Comparison of ENCODE assay signal across 14 mouse cellular contexts in genomic region chr7:127815116-127815665, GRCm38 (mm10). TPM values are rescaled to one million over a fixed set of nuclear protein-coding genes. Genes with fewer than 3 reads are reported as not detected.
DNase-seq lines count a peak whose midpoint lies in the region; ATAC-seq and TF ChIP-seq lines count a peak whose summit lies in the region.
"Had no signal": no experiment of that assay in that cellular context is flagged by ENCODE, and none has a peak within 500 bp of the region (broad histone marks: within the 10 kb centered on the region; RNA-seq: fewer than 3 reads in every experiment).

No protein-coding gene starts in this region.

- DNase-seq in cerebellum, adult 2 months: no peak
- no peak for DNase-seq in cerebellum, postnatal 14 days
- DNase-seq in heart, postnatal 14 days: no peak
- no peak for DNase-seq in left cerebral cortex, adult 2 months (ENCODE audit: extremely low spot score in 1 of 2, low spot score in 2 of 2)
- DNase-seq in left cerebral cortex, postnatal 25 days (ENCODE audit: low spot score in 2 of 2): no peak
- DNase-seq in ovary, postnatal 10 days (ENCODE audit: low spot score): no peak

- peaks cover 58% of the 10 kb centered on the region for H3K4me1 ChIP-seq in cerebellum, adult 2 months (ENCODE audit: control insufficient read depth, insufficient read depth, low read length)
- H3K4me1 ChIP-seq in heart, embryonic 11.5 days (ENCODE audit: control insufficient read depth, insufficient read depth, low read length): no peaks in the 10 kb centered on the region
- H3K4me1 ChIP-seq in liver, embryonic 12.5 days: peaks cover 23% of the 10 kb centered on the region

- no peak for ATAC-seq in heart, embryonic 11.5 days (replicated peaks; ENCODE audit: insufficient number of reproducible peaks, low FRiP score, low TSS enrichment)
- no peak for ATAC-seq in liver, embryonic 12.5 days

- no peak overlapping the region for H3K4me3 ChIP-seq in cerebellum, adult 2 months (replicated peaks; ENCODE audit: insufficient read depth, low read depth, low read length)
- H3K4me3 ChIP-seq in heart, embryonic 11.5 days (ENCODE audit: low read depth, low read length): no peak overlapping the region
- H3K4me3 ChIP-seq in left cerebral cortex, adult 2 months: no peak overlapping the region
- H3K4me3 ChIP-seq in liver, embryonic 12.5 days: no peak overlapping the region
- H3K4me3 ChIP-seq: limb, embryonic 15.5 days; neural tube, embryonic 15.5 days had no signal

- H3K27me3 ChIP-seq in cerebellum, adult 2 months (ENCODE audit: control insufficient read depth, insufficient read depth, low read length): no peaks in the 10 kb centered on the region
- H3K27me3 ChIP-seq in heart, embryonic 11.5 days (ENCODE audit: control insufficient read depth, insufficient read depth, low read length): no peaks in the 10 kb centered on the region
- H3K27me3 ChIP-seq in liver, embryonic 12.5 days (replicated peaks): no peaks in the 10 kb centered on the region
- H3K27me3 ChIP-seq: limb, embryonic 15.5 days; neural tube, embryonic 15.5 days had no signal

- 0 out of 2 replicates have a peak overlapping the region, but pooled peaks have one; percentile 34 for H3K9ac ChIP-seq in heart, embryonic 11.5 days (ENCODE audit: low read depth, low read length)
- no peak overlapping the region; the same call in 1 of the 2 replicates for H3K9ac ChIP-seq in liver, embryonic 12.5 days
- H3K9ac ChIP-seq: limb, embryonic 15.5 days; neural tube, embryonic 15.5 days had no signal

- intact Hi-C loops in heart, postnatal 14 days (cut with DNase I): no loop called here
- intact Hi-C loops in left cerebral cortex, adult 2 months (cut with DNase I): no loop called here
- intact Hi-C loops in left cerebral cortex, postnatal 25 days (cut with DNase I): no loop called here

- TF ChIP-seq CTCF in cerebellum, adult 2 months (IDR thresholded peaks at IDR 0.05; ENCODE audit: borderline replicate concordance, insufficient read depth, low read depth, low read length): no peak
- no peak for TF ChIP-seq CTCF in left cerebral cortex, adult 2 months (IDR thresholded peaks at IDR 0.05)

- 60% methylated on average over 15 of the region's 15 CpGs for whole genome bisulfite sequencing in cerebellum, adult 2 months
- WGBS in heart, embryonic 11.5 days (ENCODE audit: insufficient replicate concordance): 87% methylated on average over 15 of the region's 15 CpGs
- WGBS in liver, embryonic 12.5 days (ENCODE audit: insufficient replicate concordance): 81% methylated on average over 15 of the region's 15 CpGs

- H3K4me2 ChIP-seq in heart, embryonic 11.5 days: no peak overlapping the region
- H3K4me2 ChIP-seq in liver, embryonic 12.5 days: no peak overlapping the region
- H3K4me2 ChIP-seq: limb, embryonic 15.5 days; neural tube, embryonic 15.5 days had no signal

- no peak for TF ChIP-seq POLR2A in cerebellum, adult 2 months (IDR thresholded peaks at IDR 0.05; ENCODE audit: borderline replicate concordance, insufficient read depth, low read length)

- peak overlapping the region; percentile 90 for H3K27ac ChIP-seq in cerebellum, adult 2 months (ENCODE audit: insufficient read depth, low read length)
- H3K27ac ChIP-seq in heart, embryonic 11.5 days (ENCODE audit: low read depth, low read length): no peak overlapping the region
- H3K27ac ChIP-seq in left cerebral cortex, adult 2 months: peak overlapping the region; percentile 86
- H3K27ac ChIP-seq in liver, embryonic 12.5 days: peak overlapping the region; percentile 72
- H3K27ac ChIP-seq: hindbrain, postnatal 0 days; macrophage; neural tube, embryonic 15.5 days had no signal

- no peaks in the 10 kb centered on the region for H3K9me3 ChIP-seq in heart, embryonic 11.5 days (replicated peaks; ENCODE audit: control insufficient read depth, low read length)
- H3K9me3 ChIP-seq in liver, embryonic 12.5 days (replicated peaks): no peaks in the 10 kb centered on the region
- H3K9me3 ChIP-seq: limb, embryonic 15.5 days; neural tube, embryonic 15.5 days had no signal

- H3K36me3 ChIP-seq in heart, embryonic 11.5 days (ENCODE audit: control insufficient read depth, insufficient read depth, low read length): no peaks in the 10 kb centered on the region
- H3K36me3 ChIP-seq in liver, embryonic 12.5 days: no peaks in the 10 kb centered on the region

RNA-seq across cellular contexts. Expression of gene Stx4a, which starts 8.9 kb away (rescaled TPM):
- polyA plus RNA-seq in cerebellum, adult 2 months (2012; rRNA removed): 127 and 153 TPM in 2 replicates
- polyA plus RNA-seq in heart, embryonic 11.5 days (2014; fragmentation: Nextera tagmentation; extraction: Ambion mirVana): 20.5 and 22.8 TPM in 2 replicates
- total RNA-seq in heart, postnatal 14 days (2021): 10 to 100 TPM; 66.7 to 68.1 TPM
- total RNA-seq in left cerebral cortex, adult 2 months (2021): 10 to 100 TPM; 85.7 to 98.9 TPM
- total RNA-seq in left cerebral cortex, postnatal 25 days (2021): 10 to 100 TPM; 70.5 to 76.0 TPM
- 19.0 and 21.1 TPM in 2 replicates for polyA plus RNA-seq in liver, embryonic 12.5 days (2016; fragmentation: Nextera tagmentation; extraction: Ambion mirVana)

RNA-seq across cellular contexts. Expression of gene Stx1b, which starts 9.2 kb away (rescaled TPM):
- polyA plus RNA-seq in cerebellum, adult 2 months (2012; rRNA removed): 452 and 453 TPM in 2 replicates
- 1.4 and 1.8 TPM in 2 replicates for polyA plus RNA-seq in heart, embryonic 11.5 days (2014; fragmentation: Nextera tagmentation; extraction: Ambion mirVana)
- total RNA-seq in heart, postnatal 14 days (2021): under 1 TPM; 0.65 to 0.83 TPM
- total RNA-seq in left cerebral cortex, adult 2 months (2021): 100 to 1,000 TPM; 449 to 456 TPM
- 100 to 1,000 TPM; 437 to 445 TPM for total RNA-seq in left cerebral cortex, postnatal 25 days (2021)
- polyA plus RNA-seq in liver, embryonic 12.5 days (2016; fragmentation: Nextera tagmentation; extraction: Ambion mirVana): 0.20 and 0.56 TPM in 2 replicates

RNA-seq across cellular contexts. Expression of gene Hsd3b7, which starts 14.8 kb away (rescaled TPM):
- polyA plus RNA-seq in cerebellum, adult 2 months (2012; rRNA removed): 30.4 and 39.6 TPM in 2 replicates
- 18.1 and 23.5 TPM in 2 replicates for polyA plus RNA-seq in heart, embryonic 11.5 days (2014; fragmentation: Nextera tagmentation; extraction: Ambion mirVana)
- 10 to 100 TPM; 14.9 to 18.4 TPM for total RNA-seq in heart, postnatal 14 days (2021)
- 1 to 10 TPM; 4.2 to 4.5 TPM for total RNA-seq in left cerebral cortex, adult 2 months (2021)
- total RNA-seq in left cerebral cortex, postnatal 25 days (2021): 1 to 10 TPM; 3.6 to 6.8 TPM
- 28.0 and 29.8 TPM in 2 replicates for polyA plus RNA-seq in liver, embryonic 12.5 days (2016; fragmentation: Nextera tagmentation; extraction: Ambion mirVana)

RNA-seq across cellular contexts. Expression of gene Gm49388, which starts 29.8 kb away (rescaled TPM):
- polyA plus RNA-seq in cerebellum, adult 2 months (2012; rRNA removed): 0.46 and 0.47 TPM in 2 replicates
- polyA plus RNA-seq in heart, embryonic 11.5 days (2014; fragmentation: Nextera tagmentation; extraction: Ambion mirVana): 0.46 TPM in 1 of 2 replicates, not detected in the other
- 1 to 10 TPM; 2.7 to 3.0 TPM for total RNA-seq in heart, postnatal 14 days (2021)
- total RNA-seq in left cerebral cortex, adult 2 months (2021): 1 to 10 TPM; 4.2 to 4.3 TPM
- total RNA-seq in left cerebral cortex, postnatal 25 days (2021): 1 to 10 TPM; 3.5 to 4.5 TPM
- polyA plus RNA-seq in liver, embryonic 12.5 days (2016; fragmentation: Nextera tagmentation; extraction: Ambion mirVana): not detected in 2 replicates
- total RNA-seq: midbrain, postnatal 0 days had no signal
- polyA plus RNA-seq: embryonic facial prominence, embryonic 11.5 days; hindbrain, postnatal 0 days; limb, embryonic 15.5 days; midbrain, postnatal 0 days; neural tube, embryonic 15.5 days had no signal

RNA-seq across cellular contexts. Expression of gene Setd1a, which starts 38.7 kb away (rescaled TPM):
- polyA plus RNA-seq in cerebellum, adult 2 months (2012; rRNA removed): 23.1 and 25.5 TPM in 2 replicates
- 16.9 and 20.8 TPM in 2 replicates for polyA plus RNA-seq in heart, embryonic 11.5 days (2014; fragmentation: Nextera tagmentation; extraction: Ambion mirVana)
- 10 to 100 TPM; 21.0 to 22.3 TPM for total RNA-seq in heart, postnatal 14 days (2021)
- 10 to 100 TPM; 48.8 to 55.2 TPM for total RNA-seq in left cerebral cortex, adult 2 months (2021)
- 10 to 100 TPM; 42.3 to 43.4 TPM for total RNA-seq in left cerebral cortex, postnatal 25 days (2021)
- 13.1 and 13.7 TPM in 2 replicates for polyA plus RNA-seq in liver, embryonic 12.5 days (2016; fragmentation: Nextera tagmentation; extraction: Ambion mirVana)

Comparison
In these comparisons a context has a peak if more than half of its experiments do, and no peak if none do; other contexts are left out.
1. RNA of gene Stx1b, which starts 9.2 kb away (total RNA-seq): 449 to 456 TPM in left cerebral cortex, adult 2 months and 437 to 445 TPM in left cerebral cortex, postnatal 25 days; 0.65 to 0.83 TPM in heart, postnatal 14 days; every median in the first group is over 100 times any median in the second.